Mouse (Mus musculus): ENCODE measurements at regions not wholly inside any gene's neighbourhood (a gene's known extent, or its start where the extent isn't known, plus 50 kb on each side); places are given as distances from the start of the nearest gene placed in this dataset.

DNA sequence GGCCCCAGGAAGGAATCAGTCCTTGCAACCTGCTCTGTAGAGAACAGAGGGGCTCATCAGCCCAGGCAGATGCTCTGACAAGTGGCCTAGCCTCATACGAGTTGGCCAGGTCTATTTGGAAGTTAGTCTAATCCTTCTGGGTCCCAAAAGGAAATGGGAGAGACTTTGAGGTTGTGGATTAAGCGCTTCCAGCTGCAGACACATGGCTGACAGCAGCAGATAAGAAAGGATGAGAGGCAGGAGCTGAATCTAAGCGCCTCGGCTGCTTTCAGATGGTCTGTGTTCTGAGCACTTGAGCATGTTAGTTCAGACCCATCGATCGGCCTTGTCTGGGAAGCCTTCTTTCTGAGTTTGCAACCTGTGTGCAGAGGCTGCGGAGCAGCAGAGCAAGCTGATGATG is 438.0 kb upstream of the Gm6657 start:
- Histone ChIP-seq H3K4me2 (ENCODE audit: low read depth, low read length) (no peak overlapping the region), H3K36me3 (ENCODE audit: control insufficient read depth, insufficient read depth) (no peaks in the 10 kb centered on the region), H3K9ac (ENCODE audit: low read depth, low read length) (no peak overlapping the region), H3K4me1 (ENCODE audit: control insufficient read depth, low read depth, low read length) (no peaks in the 10 kb centered on the region), H3K4me3 (ENCODE audit: low read depth, low read length) (no peak overlapping the region), H3K9me3 (replicated peaks; ENCODE audit: control insufficient read depth, low read length) (no peaks in the 10 kb centered on the region), H3K27ac (ENCODE audit: low read length) (no peak overlapping the region), H3K27me3 (ENCODE audit: control insufficient read depth, insufficient read depth, low read depth, low read length) (no peaks in the 10 kb centered on the region)
- WGBS (ENCODE audit: insufficient replicate concordance) = 50% methylated on average over 7 of the region's 7 CpGs
- no peak for ATAC-seq (ENCODE audit: low read depth)

- ATAC-seq (ENCODE audit: low read depth) = no peak
- no peaks in the 10 kb centered on the region for H3K4me1 ChIP-seq (ENCODE audit: control insufficient read depth, low read depth, low read length)
- WGBS (ENCODE audit: insufficient replicate concordance) = 59% methylated on average over 3 of the region's 3 CpGs
These were observed 433.1 kb upstream of the Gm6657 start for GRCm38 (mm10) chr12:77760976-77761375.

DNA sequence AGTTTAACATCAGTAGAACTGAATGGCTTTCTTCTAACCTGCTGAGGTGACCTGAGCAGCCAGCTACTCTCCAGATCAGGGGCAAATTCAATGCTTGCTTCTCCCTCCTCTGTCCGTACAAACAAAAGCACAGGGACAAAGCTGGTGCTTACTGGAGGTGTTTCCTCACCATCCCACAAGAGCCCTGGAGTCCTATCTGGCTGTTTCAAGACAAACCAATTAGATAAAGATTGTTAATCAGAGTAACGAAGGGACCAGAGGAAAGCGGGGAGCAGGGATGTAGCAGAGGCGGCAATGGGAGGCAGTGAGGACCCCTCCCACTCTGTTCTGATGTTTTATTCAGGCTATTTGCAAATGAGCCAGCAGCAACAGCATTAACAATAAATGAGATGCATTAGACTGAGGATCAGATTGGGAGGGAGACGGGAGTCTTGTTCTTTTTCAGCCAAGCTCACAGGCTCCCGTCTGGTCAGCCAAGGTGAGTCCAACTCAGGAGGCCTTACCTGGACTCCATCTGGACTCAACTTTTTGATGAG is 418.0 kb upstream of the Gm6657 start:
- no peak overlapping the region for H3K9ac ChIP-seq (ENCODE audit: low read depth, low read length)
- H3K4me1 ChIP-seq (ENCODE audit: control insufficient read depth, low read depth, low read length) = no peaks in the 10 kb centered on the region
- WGBS (ENCODE audit: insufficient replicate concordance) = 71% methylated on average over 6 of the region's 6 CpGs
- ATAC-seq (ENCODE audit: low read depth) = no peak
- H3K9me3 ChIP-seq (replicated peaks; ENCODE audit: control insufficient read depth, low read length) = no peaks in the 10 kb centered on the region
- no peaks in the 10 kb centered on the region for H3K27me3 ChIP-seq (ENCODE audit: control insufficient read depth, insufficient read depth, low read depth, low read length)
- no peak overlapping the region for H3K4me2 ChIP-seq (ENCODE audit: low read depth, low read length)
- no peak overlapping the region for H3K27ac ChIP-seq (ENCODE audit: low read length)
- H3K36me3 ChIP-seq (ENCODE audit: control insufficient read depth, insufficient read depth) = no peaks in the 10 kb centered on the region
- H3K4me3 ChIP-seq (ENCODE audit: low read depth, low read length) = no peak overlapping the region

More at GRCm38 (mm10) chr12:77760976-77761375, 433.1 kb upstream of the Gm6657 start:
- no peak overlapping the region for H3K27ac ChIP-seq (ENCODE audit: low read length)
- no peaks in the 10 kb centered on the region for H3K9me3 ChIP-seq (replicated peaks; ENCODE audit: control insufficient read depth, low read length)
- no peak overlapping the region for H3K9ac ChIP-seq (ENCODE audit: low read depth, low read length)
- no peaks in the 10 kb centered on the region for H3K36me3 ChIP-seq (ENCODE audit: control insufficient read depth, insufficient read depth)
- H3K27me3 ChIP-seq (ENCODE audit: control insufficient read depth, insufficient read depth, low read depth, low read length) = no peaks in the 10 kb centered on the region
- no peak overlapping the region for H3K4me2 ChIP-seq (ENCODE audit: low read depth, low read length)
- no peak overlapping the region for H3K4me3 ChIP-seq (ENCODE audit: low read depth, low read length)

GRCm38 (mm10) chr12:77776755-77777154 is 417.3 kb upstream of the Gm6657 start:
- no peaks in the 10 kb centered on the region for H3K36me3 ChIP-seq (ENCODE audit: control insufficient read depth, insufficient read depth)
- no peaks in the 10 kb centered on the region for H3K4me1 ChIP-seq (ENCODE audit: control insufficient read depth, low read depth, low read length)
- no peak overlapping the region for H3K9ac ChIP-seq (ENCODE audit: low read depth, low read length)
- no peak overlapping the region for H3K4me2 ChIP-seq (ENCODE audit: low read depth, low read length)
- H3K27ac ChIP-seq (ENCODE audit: low read length) = no peak overlapping the region
- 67% methylated on average over 8 of the region's 8 CpGs for WGBS (ENCODE audit: insufficient replicate concordance)
- H3K4me3 ChIP-seq (ENCODE audit: low read depth, low read length) = no peak overlapping the region
- ATAC-seq (ENCODE audit: low read depth) = no peak
- H3K9me3 ChIP-seq (replicated peaks; ENCODE audit: control insufficient read depth, low read length) = no peaks in the 10 kb centered on the region
- H3K27me3 ChIP-seq (ENCODE audit: control insufficient read depth, insufficient read depth, low read depth, low read length) = no peaks in the 10 kb centered on the region

DNA sequence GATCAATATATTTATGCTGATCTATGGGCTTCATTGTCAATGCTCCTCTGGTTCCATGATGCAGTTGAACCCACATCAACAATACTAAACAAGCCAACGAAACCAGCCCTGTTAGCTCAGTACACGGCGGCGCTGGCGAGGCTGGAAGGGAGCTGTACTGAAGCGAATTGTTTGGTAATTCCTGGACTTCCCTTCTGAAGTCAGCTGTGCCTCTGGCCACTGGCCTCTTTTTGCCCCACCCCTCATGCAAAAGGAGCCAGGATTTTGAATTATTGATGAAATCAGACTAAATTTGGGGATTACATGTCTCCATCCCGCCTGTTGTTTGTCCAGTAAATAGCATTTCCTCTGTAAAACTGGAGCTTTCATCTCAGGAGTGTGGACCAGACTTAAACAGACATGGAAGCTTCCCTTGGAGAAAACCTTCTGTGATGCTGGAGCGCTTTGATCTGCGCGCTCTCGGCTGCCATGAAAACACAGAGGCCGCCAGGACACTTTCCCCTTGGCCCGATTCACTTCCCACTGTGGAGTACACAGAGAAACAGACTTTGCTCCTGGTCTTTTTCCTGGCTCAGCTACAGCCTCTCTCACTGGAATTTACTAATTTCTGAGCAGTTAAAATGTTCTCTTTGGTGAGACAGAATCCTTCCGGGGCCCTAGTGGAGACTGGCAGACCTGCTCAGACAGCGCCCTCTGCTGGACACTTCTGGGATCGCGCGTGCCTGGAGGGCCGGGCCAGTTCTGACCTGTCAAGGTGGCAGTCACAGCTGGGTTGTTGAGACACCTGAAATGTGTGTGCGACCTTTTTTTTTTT is 412.9 kb upstream of the Gm6657 start:
- Histone ChIP-seq H3K9me3 (replicated peaks; ENCODE audit: control insufficient read depth, low read length) (no peaks in the 10 kb centered on the region), H3K27me3 (ENCODE audit: control insufficient read depth, insufficient read depth, low read depth, low read length) (no peaks in the 10 kb centered on the region), H3K36me3 (ENCODE audit: control insufficient read depth, insufficient read depth) (no peaks in the 10 kb centered on the region), H3K4me2 (ENCODE audit: low read depth, low read length) (0 out of 2 replicates have a peak overlapping the region, but pooled peaks have one; percentile 22), H3K27ac (ENCODE audit: low read length) (no peak overlapping the region), H3K4me1 (ENCODE audit: control insufficient read depth, low read depth, low read length) (no peaks in the 10 kb centered on the region), H3K4me3 (ENCODE audit: low read depth, low read length) (no peak overlapping the region), H3K9ac (ENCODE audit: low read depth, low read length) (no peak overlapping the region)
- WGBS (ENCODE audit: insufficient replicate concordance) = 35% methylated on average over 20 of the region's 20 CpGs
- no peak for ATAC-seq (ENCODE audit: low read depth)

- no peak overlapping the region for H3K9ac ChIP-seq (ENCODE audit: low read depth, low read length)
- 70% methylated on average over 9 of the region's 9 CpGs for WGBS (ENCODE audit: insufficient replicate concordance)
- H3K4me1 ChIP-seq (ENCODE audit: control insufficient read depth, low read depth, low read length) = no peaks in the 10 kb centered on the region
- H3K27ac ChIP-seq (ENCODE audit: low read length) = no peak overlapping the region
- no peaks in the 10 kb centered on the region for H3K9me3 ChIP-seq (replicated peaks; ENCODE audit: control insufficient read depth, low read length)
- H3K27me3 ChIP-seq (ENCODE audit: control insufficient read depth, insufficient read depth, low read depth, low read length) = no peaks in the 10 kb centered on the region
- no peaks in the 10 kb centered on the region for H3K36me3 ChIP-seq (ENCODE audit: control insufficient read depth, insufficient read depth)
- no peak overlapping the region for H3K4me2 ChIP-seq (ENCODE audit: low read depth, low read length)
- ATAC-seq (ENCODE audit: low read depth) = no peak
- H3K4me3 ChIP-seq (ENCODE audit: low read depth, low read length) = no peak overlapping the region
These were observed 410.1 kb upstream of the Gm6657 start for GRCm38 (mm10) chr12:77783909-77784308.

GRCm38 (mm10) chr12:77785647-77786046 is 408.4 kb upstream of the Gm6657 start:
- WGBS (ENCODE audit: insufficient replicate concordance) = 62% methylated on average over 6 of the region's 6 CpGs
- Histone ChIP-seq H3K4me2 (ENCODE audit: low read depth, low read length) (no peak overlapping the region), H3K9me3 (replicated peaks; ENCODE audit: control insufficient read depth, low read length) (no peaks in the 10 kb centered on the region), H3K27ac (ENCODE audit: low read length) (no peak overlapping the region), H3K4me1 (ENCODE audit: control insufficient read depth, low read depth, low read length) (no peaks in the 10 kb centered on the region), H3K4me3 (ENCODE audit: low read depth, low read length) (no peak overlapping the region), H3K27me3 (ENCODE audit: control insufficient read depth, insufficient read depth, low read depth, low read length) (no peaks in the 10 kb centered on the region), H3K36me3 (ENCODE audit: control insufficient read depth, insufficient read depth) (no peaks in the 10 kb centered on the region), H3K9ac (ENCODE audit: low read depth, low read length) (no peak overlapping the region)
- no peak for ATAC-seq (ENCODE audit: low read depth)

DNA sequence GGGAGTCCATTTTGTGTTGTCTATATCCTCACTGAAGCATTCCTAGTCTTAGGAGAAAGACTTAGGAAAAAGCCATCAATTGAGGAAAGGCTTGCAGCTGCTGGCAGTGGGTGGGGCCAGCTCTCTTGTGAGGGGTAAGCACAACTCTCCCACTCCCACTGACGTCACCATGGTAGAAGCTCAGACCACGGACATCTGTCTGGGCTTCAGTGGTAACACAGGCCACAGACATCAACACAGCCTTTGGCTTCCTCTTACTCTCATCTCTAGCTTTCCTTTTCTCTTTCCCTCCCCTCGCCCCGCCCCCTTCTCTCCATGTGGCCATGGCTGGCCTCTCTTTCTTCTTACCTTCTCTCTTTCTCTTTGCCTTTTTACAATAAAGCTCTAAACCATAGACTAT is 407.4 kb upstream of the Gm6657 start:
- no peaks in the 10 kb centered on the region for H3K36me3 ChIP-seq (ENCODE audit: control insufficient read depth, insufficient read depth)
- no peaks in the 10 kb centered on the region for H3K9me3 ChIP-seq (replicated peaks; ENCODE audit: control insufficient read depth, low read length)
- no peak overlapping the region for H3K4me3 ChIP-seq (ENCODE audit: low read depth, low read length)
- H3K27ac ChIP-seq (ENCODE audit: low read length) = no peak overlapping the region
- H3K4me2 ChIP-seq (ENCODE audit: low read depth, low read length) = no peak overlapping the region
- H3K27me3 ChIP-seq (ENCODE audit: control insufficient read depth, insufficient read depth, low read depth, low read length) = no peaks in the 10 kb centered on the region
- no peak for ATAC-seq (ENCODE audit: low read depth)
- H3K4me1 ChIP-seq (ENCODE audit: control insufficient read depth, low read depth, low read length) = no peaks in the 10 kb centered on the region
- no peak overlapping the region for H3K9ac ChIP-seq (ENCODE audit: low read depth, low read length)
- WGBS (ENCODE audit: insufficient replicate concordance) = 45% methylated on average over 4 of the region's 4 CpGs

DNA sequence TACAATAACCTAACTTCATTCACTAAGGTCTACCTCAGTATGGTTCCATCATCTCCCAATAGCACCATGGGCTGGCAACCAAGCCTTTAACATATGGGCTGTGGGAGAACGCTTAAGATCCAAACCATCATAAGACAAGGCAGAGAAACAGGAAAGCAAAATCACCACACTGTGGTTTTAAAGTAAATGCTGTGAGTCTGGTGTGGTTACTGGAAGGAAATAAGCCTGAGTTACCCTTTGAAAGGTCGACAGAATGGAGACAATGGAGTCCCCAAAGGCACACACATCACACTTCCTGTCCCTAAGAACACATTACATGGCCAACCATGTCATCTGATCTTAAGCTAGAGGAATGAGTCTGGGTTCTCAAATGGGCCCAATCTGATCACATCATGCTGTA is 405.8 kb upstream of the Gm6657 start:
- H3K4me1 ChIP-seq (ENCODE audit: control insufficient read depth, low read depth, low read length) = no peaks in the 10 kb centered on the region

More for the DNA sequence above, 405.8 kb upstream of the Gm6657 start:
- Histone ChIP-seq H3K27me3 (ENCODE audit: control insufficient read depth, insufficient read depth, low read depth, low read length) (no peaks in the 10 kb centered on the region), H3K36me3 (ENCODE audit: control insufficient read depth, insufficient read depth) (no peaks in the 10 kb centered on the region), H3K27ac (ENCODE audit: low read length) (no peak overlapping the region), H3K4me2 (ENCODE audit: low read depth, low read length) (no peak overlapping the region), H3K4me3 (ENCODE audit: low read depth, low read length) (no peak overlapping the region), H3K9me3 (replicated peaks; ENCODE audit: control insufficient read depth, low read length) (no peaks in the 10 kb centered on the region), H3K9ac (ENCODE audit: low read depth, low read length) (no peak overlapping the region)
- ATAC-seq (ENCODE audit: low read depth) = no peak
- WGBS (ENCODE audit: insufficient replicate concordance) = 27% methylated on average over 2 of the region's 2 CpGs
